Mouse (Mus musculus): ENCODE measurements around the gene Olfr1391. TPM values are rescaled to one million over a fixed set of nuclear protein-coding genes. Genes with fewer than 3 reads are reported as not detected.

Olfr1391 gene
- 0.10 TPM in 1 of 2 replicates, not detected in the other for polyA plus RNA-seq (2012)

GRCm38 (mm10) chr11:49322442-49322841 lies at the start of gene Olfr1391:
Olfr1391 (plus strand) TSS chr11:49322742.

GRCm38 (mm10) chr11:49278222-49278621 lies 44.3 kb upstream of the Olfr1391 start, which contains the start of gene Olfr1393:
Olfr1393 (plus strand) TSS chr11:49278304.

DNA sequence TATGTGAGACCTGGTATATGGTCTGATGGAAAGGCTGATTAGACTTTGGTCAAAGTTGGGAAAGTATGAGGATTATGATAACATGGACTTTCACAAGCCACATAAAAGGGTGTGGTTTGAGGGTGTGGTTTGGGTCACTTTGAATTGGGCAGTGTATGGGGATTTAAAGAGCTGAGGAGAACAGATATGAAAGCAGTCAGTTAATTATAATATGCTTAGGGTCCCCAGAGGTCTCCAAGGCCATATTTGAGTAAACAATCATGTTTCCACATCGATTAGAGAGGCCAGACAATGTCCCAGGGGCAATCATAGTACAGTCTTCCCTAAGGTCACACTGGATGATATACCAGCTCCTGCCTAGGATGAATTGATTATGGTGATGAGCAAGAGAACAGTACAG lies 37.6 kb upstream of the Olfr1391 start, which contains the start of gene Olfr1392:
Gene Olfr1392 (plus strand): TSS at position 301 of the 400 bp plus-strand sequence.

GRCm38 (mm10) chr11:49304441-49304840 lies 18.1 kb upstream of the Olfr1391 start, which contains the start of gene Olfr10:
Olfr10 (plus strand) TSS chr11:49304741.

DNA sequence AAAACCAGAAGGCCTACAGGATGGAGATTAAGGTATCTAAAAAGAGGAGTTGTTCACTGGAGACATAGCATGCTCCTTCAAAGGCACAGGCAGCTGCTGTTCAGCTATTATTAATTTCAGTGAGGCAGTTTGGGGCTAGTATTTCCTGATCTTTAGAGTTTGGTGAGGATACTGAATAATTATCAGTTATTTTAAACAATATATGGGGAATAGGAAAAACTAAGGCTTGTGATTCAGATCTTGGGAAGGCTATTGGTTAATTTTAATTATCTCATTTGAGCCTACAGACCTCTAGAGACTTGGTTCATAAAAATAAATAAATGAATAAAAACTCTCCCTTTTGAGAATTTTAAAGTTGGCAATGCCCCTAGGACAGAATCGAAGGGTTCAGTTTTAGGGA lies 12.3 kb downstream of the Olfr1391 start, which contains the start of gene Olfr1390:
Gene Olfr1390 (plus strand): TSS at position 301 of the 400 bp plus-strand sequence.

Other genes with a start within 250 kb of the Olfr1391 start
- gene Ifi47, start 246.2 kb upstream of the Olfr1391 start, polyA plus RNA-seq (2012): 1.7 and 3.0 TPM in 2 replicates
- not detected in 2 replicates for gene Olfr1396, start 207.9 kb upstream of the Olfr1391 start, polyA plus RNA-seq (2012)
- gene Olfr1395, start 180.5 kb upstream of the Olfr1391 start, polyA plus RNA-seq (2012): 0.16 TPM in 1 of 2 replicates, not detected in the other
- gene Olfr1394, start 168.4 kb upstream of the Olfr1391 start, polyA plus RNA-seq (2012): not detected in 2 replicates
- 2.5 and 3.4 TPM in 2 replicates for gene Btnl9, start 135.6 kb upstream of the Olfr1391 start, polyA plus RNA-seq (2012)
- 6.1 and 8.1 TPM in 2 replicates for gene Zfp62, start 119.5 kb upstream of the Olfr1391 start, polyA plus RNA-seq (2012)
- gene Mgat1, start 78.6 kb upstream of the Olfr1391 start, polyA plus RNA-seq (2012): 80.0 and 139 TPM in 2 replicates
- gene Olfr1393, start 44.4 kb upstream of the Olfr1391 start, polyA plus RNA-seq (2012): not detected in 2 replicates
- gene Olfr1392, start 37.5 kb upstream of the Olfr1391 start, polyA plus RNA-seq (2012): not detected in 2 replicates
- gene Olfr10, start 18.0 kb upstream of the Olfr1391 start, polyA plus RNA-seq (2012): not detected in 2 replicates
- not detected in 2 replicates for gene Olfr1390, start 12.4 kb downstream of the Olfr1391 start, polyA plus RNA-seq (2012)
- not detected in 2 replicates for gene Olfr1389, start 100.3 kb downstream of the Olfr1391 start, polyA plus RNA-seq (2012)
- not detected in 2 replicates for gene Olfr1388, start 113.9 kb downstream of the Olfr1391 start, polyA plus RNA-seq (2012)
- not detected in 2 replicates for gene Olfr1387, start 132.6 kb downstream of the Olfr1391 start, polyA plus RNA-seq (2012)
- not detected in 2 replicates for gene Olfr1386, start 142.3 kb downstream of the Olfr1391 start, polyA plus RNA-seq (2012)
- 0.03 TPM in 1 of 2 replicates, not detected in the other for gene Olfr1385, start 166.3 kb downstream of the Olfr1391 start, polyA plus RNA-seq (2012)
- gene Olfr1384, start 184.0 kb downstream of the Olfr1391 start, polyA plus RNA-seq (2012): not detected in 2 replicates
- gene Olfr1383, start 196.9 kb downstream of the Olfr1391 start, polyA plus RNA-seq (2012): not detected in 2 replicates
- not detected in 2 replicates for gene Olfr1382, start 205.5 kb downstream of the Olfr1391 start, polyA plus RNA-seq (2012)
- gene Olfr1381, start 220.7 kb downstream of the Olfr1391 start, polyA plus RNA-seq (2012): not detected in 2 replicates
- gene Olfr1380, start 234.1 kb downstream of the Olfr1391 start, polyA plus RNA-seq (2012): not detected in 2 replicates